ENCODE assay signal across 15 mouse cellular contexts in the genomic region with DNA sequence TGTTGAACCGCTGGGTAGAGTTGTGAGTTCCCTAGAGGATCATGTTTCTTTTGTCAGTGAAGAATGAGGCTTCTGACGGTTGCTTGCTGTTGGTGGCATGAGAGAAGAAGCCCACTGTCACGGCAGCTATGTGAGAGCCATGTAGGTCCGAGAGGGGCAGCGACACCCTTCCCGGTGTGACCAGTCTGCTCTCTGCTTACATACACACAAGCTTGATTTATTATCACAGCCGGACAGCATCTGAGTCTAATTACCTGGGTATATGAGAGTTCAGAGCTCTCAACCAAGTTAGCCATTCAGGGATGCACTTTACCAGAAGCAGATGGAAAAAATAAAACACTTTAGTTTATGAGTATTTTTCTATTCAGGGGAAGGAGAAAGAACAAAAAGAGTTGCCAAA. TPM values are rescaled to one million over a fixed set of nuclear protein-coding genes. Genes with fewer than 3 reads are reported as not detected.
"Had no signal": no experiment of that assay in that cellular context is flagged by ENCODE, and none has a peak within 500 bp of the region (broad histone marks: within the 10 kb centered on the region; RNA-seq: fewer than 3 reads in every experiment).

No protein-coding gene starts in this region.

- H3K4me3 ChIP-seq: midbrain, embryonic 13.5 days had no signal

- DNase-seq: kidney, adult 11 months; kidney, postnatal 14 days; layer of hippocampus, adult 9-11 months; layer of hippocampus, postnatal 36 days; lung, embryonic 14.5 days; lung, postnatal 10 days; lung, postnatal 4 days; right cerebral cortex, postnatal 25 days; thymus, postnatal 4 days had no signal

- H3K4me1 ChIP-seq: midbrain, embryonic 13.5 days had no signal

- H3K9ac ChIP-seq: lung, embryonic 14.5 days; midbrain, embryonic 13.5 days had no signal

- H3K36me3 ChIP-seq: midbrain, embryonic 13.5 days had no signal

- H3K27me3 ChIP-seq: midbrain, embryonic 13.5 days had no signal

- H3K27ac ChIP-seq: midbrain, embryonic 13.5 days; stomach, postnatal 0 days had no signal

- ATAC-seq: midbrain, embryonic 13.5 days had no signal

- H3K4me2 ChIP-seq: liver, embryonic 11.5 days; lung, embryonic 14.5 days; midbrain, embryonic 13.5 days had no signal

- H3K9me3 ChIP-seq: midbrain, embryonic 13.5 days had no signal

RNA-seq across cellular contexts. Expression of a gene that starts 18.8 kb away (rescaled TPM):
- total RNA-seq: layer of hippocampus, adult 18-20 months; layer of hippocampus, postnatal 36 days; left cerebral cortex, postnatal 36 days; midbrain, postnatal 0 days had no signal
- polyA plus RNA-seq: midbrain, embryonic 13.5 days; midbrain, postnatal 0 days had no signal
